Mouse (Mus musculus): ENCODE data around the gene Fsd1. TPM values are rescaled to one million over a fixed set of nuclear protein-coding genes. Genes with fewer than 3 reads are reported as not detected.
A peak's percentile ranks its signal among the peaks of the same experiment; 100 is the strongest.

The Fsd1 gene
- total RNA-seq, 4 experiments from 2014 or later = 0.87 to 3.4 (median 2.9) TPM

- DNase-seq = no peak
Observed at GRCm38 (mm10) chr17:55963171-55963570, 23.1 kb upstream of the Fsd1 start.

- DNase-seq = no peak
Observed at GRCm38 (mm10) chr17:55964496-55964895, 21.8 kb upstream of the Fsd1 start.

- no peak for DNase-seq
Observed at GRCm38 (mm10) chr17:55964996-55965395, 21.3 kb upstream of the Fsd1 start.

GRCm38 (mm10) chr17:55967186-55967585, 19.1 kb upstream of the Fsd1 start:
- DNase-seq = no peak

- no peak for DNase-seq
Observed at GRCm38 (mm10) chr17:55968210-55968609, 18.1 kb upstream of the Fsd1 start.

GRCm38 (mm10) chr17:55969560-55969959, 16.7 kb upstream of the Fsd1 start:
- no peak for DNase-seq

DNA sequence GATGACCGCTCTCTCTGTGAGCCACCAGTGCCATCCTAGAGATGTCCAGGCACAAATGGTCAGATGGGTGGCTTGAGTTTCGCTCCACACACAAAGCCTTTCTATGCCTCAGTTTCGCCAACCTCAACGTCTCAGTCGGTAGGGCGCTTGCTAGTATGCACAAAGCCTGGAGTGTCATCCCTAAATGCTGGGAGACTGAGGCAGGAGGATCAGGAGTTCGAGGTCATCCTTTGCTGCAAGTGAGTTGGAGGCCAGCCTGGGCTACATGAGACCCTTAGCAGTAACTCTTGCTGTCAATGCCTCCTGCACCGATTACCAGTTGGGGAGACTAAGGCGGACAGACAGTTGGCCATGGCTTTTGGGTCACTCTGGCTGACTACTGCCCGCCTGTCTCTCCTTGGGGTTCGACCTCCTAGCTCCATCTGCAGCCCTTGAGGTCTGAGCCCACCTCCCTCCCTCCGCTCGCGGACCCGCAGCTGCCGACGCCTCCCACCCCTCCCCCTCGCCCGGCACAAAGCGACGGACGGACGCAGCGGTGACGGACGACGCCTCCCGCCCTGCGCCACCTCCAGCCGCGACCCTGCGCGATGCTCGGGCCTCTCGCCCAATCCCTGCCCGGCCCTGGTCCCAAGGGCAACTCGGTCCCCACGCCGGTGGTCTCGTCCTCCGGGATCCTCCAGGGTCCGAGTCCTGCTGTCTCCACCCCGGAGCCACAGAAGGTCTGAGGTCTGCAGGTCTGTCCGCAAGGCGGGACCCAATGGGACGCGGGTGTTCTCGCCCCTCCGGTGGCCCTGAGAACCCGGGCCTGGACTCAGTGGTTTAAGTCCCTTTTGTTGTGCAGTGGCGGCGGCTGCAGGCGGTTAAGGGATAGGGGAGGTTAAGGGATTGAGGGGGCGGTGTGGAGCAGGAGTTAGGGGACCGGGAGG, 16.1 kb upstream of the Fsd1 start, which contains the start of gene Shd:
Shd (plus strand) TSS at position 502 of the 926 bp plus-strand sequence.
- no peak for DNase-seq

DNA sequence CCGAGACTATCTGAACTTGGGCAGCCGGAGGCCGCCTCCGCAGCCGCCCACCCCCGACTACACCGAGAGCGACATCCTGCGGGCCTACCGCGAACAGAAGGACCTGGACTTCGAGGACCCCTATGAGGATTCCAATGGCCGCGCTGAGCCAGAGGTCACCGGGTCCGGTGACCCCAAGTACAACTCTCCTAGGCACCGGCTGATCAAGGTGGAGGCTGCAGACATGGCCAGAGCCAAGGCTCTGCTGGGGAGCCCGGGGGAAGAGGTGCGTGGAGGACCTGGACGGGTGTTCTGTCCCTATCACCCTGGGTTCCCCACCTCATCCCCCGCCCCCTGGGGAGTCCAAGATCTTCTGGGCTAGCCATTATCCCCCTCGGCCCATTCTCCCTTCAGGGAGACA, 14.9 kb upstream of the Fsd1 start:
- no peak for DNase-seq

DNA sequence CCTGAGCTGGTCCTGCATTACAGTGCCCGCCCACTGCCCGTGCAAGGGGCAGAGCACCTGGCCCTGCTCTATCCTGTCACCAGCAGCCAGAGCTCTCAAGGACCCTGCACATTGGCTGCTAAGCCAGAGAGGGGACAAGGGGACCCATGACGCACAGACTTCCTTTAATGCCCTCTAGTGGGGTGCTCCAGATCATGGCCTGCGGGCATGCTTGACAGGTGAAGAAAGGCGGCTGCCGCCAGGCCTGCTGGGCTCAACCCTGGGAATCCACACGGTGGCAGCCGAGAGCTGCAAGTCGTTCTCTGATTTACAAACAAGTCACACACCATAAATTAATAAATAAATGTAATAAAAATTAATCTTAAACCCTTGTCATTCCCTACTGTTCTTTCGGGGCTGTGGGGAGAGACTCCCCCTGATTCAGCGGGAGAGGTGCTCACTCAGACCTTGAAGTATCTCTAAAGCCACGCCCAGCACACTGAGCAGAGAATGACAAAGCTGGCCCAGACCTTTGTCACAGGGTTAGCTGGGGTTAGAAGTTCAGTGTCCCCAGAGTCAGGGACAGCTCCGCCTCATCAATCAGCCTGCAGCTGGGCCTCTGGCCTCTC, 9.9 kb upstream of the Fsd1 start:
- DNase-seq = peak; percentile 66

DNA sequence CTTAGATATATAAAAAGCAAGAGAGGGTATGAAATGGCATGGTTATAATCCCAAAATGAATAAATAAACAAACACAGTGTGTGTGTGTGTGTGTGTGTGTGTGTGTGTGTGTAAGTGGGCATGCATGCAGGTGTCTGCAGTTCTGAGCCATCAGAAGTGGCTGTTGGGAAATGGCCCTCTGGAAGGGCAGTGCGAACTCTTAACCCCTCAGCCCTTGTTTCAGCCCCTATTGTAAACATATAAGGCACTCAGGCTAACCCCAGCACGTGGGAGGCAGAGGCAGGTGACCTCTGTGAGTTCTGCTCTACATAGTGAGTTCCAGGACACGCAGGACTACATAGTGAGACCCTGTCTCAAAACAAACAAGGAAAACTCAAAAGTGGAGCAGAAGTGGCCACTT, 9.0 kb upstream of the Fsd1 start:
- no peak for DNase-seq

- DNase-seq = no peak
Observed at GRCm38 (mm10) chr17:55990278-55990898, 4.1 kb downstream of the Fsd1 start.

- peak; percentile 71 for DNase-seq
Observed at GRCm38 (mm10) chr17:55996007-55996406, 9.7 kb downstream of the Fsd1 start.

DNA sequence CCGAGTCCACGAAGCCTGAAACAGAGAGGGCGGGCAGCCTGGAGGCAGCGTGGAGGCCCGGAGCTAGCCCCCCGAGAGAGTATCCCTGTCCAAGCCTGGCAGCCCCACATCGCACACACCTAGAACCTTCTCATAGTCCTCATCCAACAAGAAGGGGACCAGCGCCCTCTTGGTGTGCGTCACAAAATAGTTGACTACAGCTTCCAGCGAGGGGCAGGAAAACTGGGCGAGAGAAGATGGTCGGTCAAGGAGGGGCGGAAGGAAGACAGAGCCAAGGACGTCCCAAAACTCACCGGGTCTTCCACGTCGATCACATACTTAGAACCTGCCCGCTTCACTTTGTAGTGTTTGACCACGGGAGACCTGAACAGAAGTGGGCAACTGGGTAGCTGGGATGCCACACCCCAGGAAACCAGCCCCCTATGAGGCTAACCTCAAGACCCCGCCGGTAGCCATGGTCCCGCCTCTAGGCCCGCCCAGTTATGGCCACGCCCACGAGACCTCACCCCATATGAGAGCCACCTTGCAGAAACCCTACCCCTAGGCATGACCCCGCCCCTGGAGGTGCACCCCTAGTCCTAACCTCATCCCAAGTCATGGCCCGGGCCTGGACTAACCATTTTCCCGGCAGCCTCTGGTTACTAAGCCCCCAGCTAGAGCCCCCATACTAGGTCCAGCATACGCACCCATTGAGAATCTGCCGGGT, 13.6 kb downstream of the Fsd1 start:
- DNase-seq = no peak

DNA sequence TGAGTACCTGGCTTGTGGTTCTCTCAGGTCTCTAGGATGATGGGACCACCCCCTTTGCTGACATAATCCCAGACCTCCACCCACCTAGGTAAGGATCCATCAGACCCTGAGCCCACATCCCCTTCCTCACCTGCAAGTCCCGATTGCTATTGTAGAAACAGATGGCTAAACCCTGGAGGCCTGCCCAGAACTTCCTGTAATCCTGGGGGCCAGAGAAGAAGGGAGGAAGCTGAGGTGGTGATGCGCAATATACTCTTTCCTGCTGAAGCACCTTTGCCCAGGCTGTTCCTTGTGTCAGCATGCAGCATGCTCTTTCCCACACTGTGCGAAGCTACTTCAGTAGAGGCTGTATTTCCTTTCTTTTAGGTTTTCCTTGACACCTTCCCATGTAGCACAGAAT, 16.7 kb downstream of the Fsd1 start:
- DNase-seq = no peak

DNA sequence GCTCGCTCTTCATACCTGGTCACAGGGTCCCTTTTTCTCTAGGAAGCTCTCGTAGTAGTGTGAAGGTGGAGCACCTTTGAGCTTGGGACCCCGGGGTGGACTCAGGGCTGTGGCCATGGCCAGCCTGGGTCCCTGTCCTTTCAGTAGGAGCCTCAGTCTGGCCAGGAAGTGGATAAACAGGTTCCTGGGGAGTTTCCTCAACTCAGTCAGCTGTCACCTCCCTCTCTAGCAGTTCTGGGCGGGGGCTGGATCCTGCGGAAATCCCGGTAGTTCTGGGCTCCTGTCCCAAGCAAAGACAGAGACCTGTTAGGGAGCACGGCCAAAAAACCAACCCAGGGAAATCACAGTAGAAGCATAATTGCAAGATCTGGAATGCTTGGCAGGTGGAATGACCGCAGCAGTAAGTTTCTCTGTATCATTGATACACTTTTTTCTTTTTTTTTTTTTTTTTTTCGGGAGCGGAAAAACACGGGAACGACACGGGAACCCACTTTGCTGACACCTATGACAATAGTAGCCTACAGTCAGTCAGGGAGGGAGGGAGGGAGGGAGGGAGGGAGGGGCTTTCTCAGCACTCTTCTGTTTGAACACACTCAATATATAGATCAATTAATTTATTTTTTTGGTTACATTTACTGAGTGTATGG, 19.2 kb downstream of the Fsd1 start, which contains the start of the genes Stap2 and Mpnd:
Stap2 (minus strand) TSS at position 170 of the 647 bp plus-strand sequence.
Mpnd (plus strand) TSS at position 297 of the 647 bp plus-strand sequence.
- peak; percentile 15 for DNase-seq

GRCm38 (mm10) chr17:56006956-56007355, 20.6 kb downstream of the Fsd1 start:
- DNase-seq = no peak

GRCm38 (mm10) chr17:56007444-56008355, 21.4 kb downstream of the Fsd1 start:
- DNase-seq = peak; percentile 9

DNA sequence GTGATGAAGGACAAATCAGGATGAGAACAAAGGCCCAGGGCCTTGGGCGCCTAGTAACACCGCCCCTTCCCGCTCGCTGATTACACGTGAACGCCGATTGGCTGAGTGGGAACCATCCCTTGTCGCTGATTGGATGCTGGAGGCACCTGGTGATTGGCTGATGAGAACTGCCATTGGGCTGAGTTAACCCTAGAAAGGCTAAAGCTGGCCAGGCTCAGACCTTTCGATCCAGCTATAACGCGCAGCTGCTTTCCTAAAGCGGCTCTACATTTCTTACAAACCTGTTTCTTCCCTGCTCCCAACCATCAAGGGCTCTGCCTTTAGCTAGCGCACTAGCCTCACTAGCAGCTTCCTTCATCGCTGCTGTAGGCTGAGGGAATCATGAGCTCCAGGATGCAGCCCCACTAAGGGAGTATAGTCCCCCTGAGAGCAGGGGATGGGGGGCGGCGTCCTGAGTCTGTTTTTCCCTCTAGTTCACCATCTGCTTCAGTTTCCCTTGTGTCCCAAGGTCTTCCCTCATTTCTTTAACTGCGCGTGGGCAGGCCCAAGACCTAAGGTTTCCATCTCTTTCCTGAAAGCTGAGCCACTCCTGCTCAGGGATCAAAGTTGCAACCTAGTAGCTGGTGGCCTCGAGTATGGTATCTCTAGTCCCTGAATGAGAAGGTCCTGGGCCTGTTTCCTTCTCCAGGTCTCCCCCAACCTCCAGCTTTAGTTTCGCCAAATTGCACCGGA, 22.2 kb downstream of the Fsd1 start:
- DNase-seq = peak; percentile 96

- peak; percentile 92 for DNase-seq
Observed at GRCm38 (mm10) chr17:56009088-56009961, 23.0 kb downstream of the Fsd1 start.
